Mouse (Mus musculus) forebrain, embryonic 15.5 days (tissue): Measurements from ENCODE around the gene Rassf7. TPM values are rescaled to one million over a fixed set of nuclear protein-coding genes. Genes with fewer than 3 reads are reported as not detected.

Experiments used
- ATAC-seq: fragments of 200-750 bp; cut with Nextera tagmentation; replicated peaks from 2 replicates; pipeline ENCODE4 v1.8.0; 2017; ENCODE audit warnings: mild to moderate bottlenecking, moderate TSS enrichment, moderate library complexity
- H3K27ac ChIP-seq: fragments of 300-500 bp; sonication (generic); replicated peaks from 2 replicates; pipeline ENCODE4 v1.5.1; 2015; ENCODE audit warnings: mild to moderate bottlenecking, inconsistent platforms
- H3K27me3 ChIP-seq: fragments of 300-500 bp; sonication (generic); 2 replicates; pipeline ENCODE4 v1.6.1; 2015; ENCODE audit warnings: inconsistent platforms
- H3K36me3 ChIP-seq: fragments of 300-500 bp; sonication (generic); 2 replicates; pipeline ENCODE4 v1.6.1; 2015; ENCODE audit warnings: mild to moderate bottlenecking, inconsistent platforms
- H3K4me1 ChIP-seq: fragments of 300-500 bp; sonication (generic); 2 replicates; pipeline ENCODE4 v1.6.1; 2015; ENCODE audit warnings: inconsistent platforms
- H3K4me2 ChIP-seq: fragments of 300-500 bp; sonication (generic); replicated peaks from 2 replicates; pipeline ENCODE4 v1.6.1; 2015; ENCODE audit warnings: mild to moderate bottlenecking, inconsistent platforms
- H3K4me3 ChIP-seq: fragments of 300-500 bp; sonication (generic); 2 replicates; pipeline ENCODE4 v1.5.1; 2015; ENCODE audit warnings: mild to moderate bottlenecking, inconsistent platforms
- H3K9ac ChIP-seq: fragments of 300-500 bp; sonication (generic); replicated peaks from 2 replicates; pipeline ENCODE4 v1.6.1; 2015; ENCODE audit warnings: mild to moderate bottlenecking, inconsistent platforms
- H3K9me3 ChIP-seq: fragments of 300-500 bp; sonication (generic); 2 replicates; pipeline ENCODE4 v1.6.1; 2016; ENCODE audit warnings: inconsistent platforms
- WGBS: fragments of 180-500 bp; shearing (Covaris S2); methylation state at CpG from one replicate; pipeline ENCODE4 v1.1.7; 2015; ENCODE audit warnings: mixed read lengths; 5-methylcytosine and 5-hydroxymethylcytosine counted together
- polyA plus RNA-seq: library from polyadenylated mRNA; unstranded; fragments of >200 nt; fragmentation: Nextera tagmentation; extraction: Ambion mirVana; gene quantifications from 2 replicates; pipeline ENCODE4 v1.2.1, GENCODE M21; 2015

Gene Rassf7
- polyA plus RNA-seq = 24.6 and 26.9 TPM in 2 replicates

DNA sequence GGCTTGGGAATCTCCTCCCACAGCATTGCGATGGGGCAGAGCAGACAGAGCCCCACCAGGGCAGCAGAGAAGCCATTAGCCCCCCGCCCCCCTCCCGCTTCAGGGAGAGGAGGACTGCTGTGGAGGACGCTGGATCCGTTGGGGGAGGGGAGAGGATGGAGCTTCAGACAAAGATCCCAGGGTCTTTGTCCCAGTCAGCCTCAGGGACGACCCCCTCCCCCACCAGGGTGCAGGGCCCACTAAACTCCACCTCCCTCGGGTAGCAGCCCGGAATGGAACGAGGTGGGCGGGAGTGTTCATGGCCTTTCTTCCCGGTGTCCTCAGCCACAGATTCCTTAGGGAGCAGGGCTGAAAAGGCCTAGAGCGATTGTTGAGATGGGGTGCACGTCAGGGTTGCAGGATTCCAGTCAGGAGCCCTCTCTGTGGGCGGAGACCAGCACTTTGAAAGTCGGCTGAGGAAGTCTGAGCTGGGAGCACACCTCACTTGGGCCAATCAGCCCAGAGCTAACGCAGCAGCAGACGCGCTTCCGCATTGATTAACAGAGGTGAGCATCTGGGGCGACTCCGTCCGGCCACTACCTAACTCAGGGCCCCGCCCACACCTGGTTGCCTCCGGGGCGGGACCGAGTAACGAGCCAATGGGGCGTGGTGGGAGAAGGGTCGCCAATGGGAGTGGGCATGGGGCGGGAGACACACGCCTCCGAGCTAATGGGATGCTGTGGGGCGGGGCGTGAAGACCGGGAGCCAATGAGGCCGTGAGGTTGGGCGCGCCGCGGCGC is at the start of gene Rassf7:
Rassf7 (plus strand) TSS at position 760 of the 779 bp plus-strand sequence.
- H3K36me3 ChIP-seq = no peaks in the 10 kb centered on the region; the same call in 1 of the 2 replicates
- peaks cover 19% of the 10 kb centered on the region for H3K4me1 ChIP-seq
- H3K4me3 ChIP-seq = peak within 1 kb of the TSS; percentile 87
- WGBS = under 1% methylated on average over 41 of the region's 41 CpGs
- peak within 1 kb of the TSS; percentile 68 for H3K9ac ChIP-seq
- no peaks in the 10 kb centered on the region for H3K27me3 ChIP-seq
- no peaks in the 10 kb centered on the region for H3K9me3 ChIP-seq
- ATAC-seq = peak; percentile 96
- peak within 1 kb of the TSS; percentile 72 for H3K27ac ChIP-seq
- H3K4me2 ChIP-seq = peak within 1 kb of the TSS; percentile 97

DNA sequence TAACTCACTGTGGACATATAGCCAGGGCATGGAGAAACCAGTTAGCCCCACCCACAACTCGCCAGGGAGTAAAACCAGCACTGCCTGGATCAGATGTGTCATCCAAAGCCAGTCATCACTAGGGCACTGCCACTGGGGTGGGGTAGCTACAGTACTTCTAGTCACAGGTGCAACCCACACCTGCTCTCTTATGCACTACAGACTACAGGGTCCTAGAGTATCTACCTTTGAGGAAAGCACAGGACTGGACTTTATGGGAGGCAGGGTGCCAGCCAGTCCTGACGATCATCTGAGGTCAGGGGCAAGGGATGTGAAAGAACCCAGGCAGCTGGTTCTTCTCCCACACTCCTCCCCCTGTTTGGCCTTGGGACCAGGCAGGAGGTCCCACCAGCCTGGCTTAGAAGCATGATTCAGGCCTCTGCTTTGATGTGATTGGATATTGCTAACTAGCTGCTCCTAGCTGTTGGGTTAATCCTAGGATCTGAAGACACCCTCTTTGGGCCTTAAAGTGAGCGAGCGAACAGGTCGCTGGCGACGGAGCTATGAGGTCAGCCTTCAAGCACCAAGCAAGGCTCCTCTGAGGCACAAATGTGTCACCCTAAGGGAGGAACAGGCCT is 47.7 kb upstream of the Rassf7 start:
- WGBS = 18% methylated on average over 7 of the region's 7 CpGs
- Histone ChIP-seq H3K9me3 (no peaks in the 10 kb centered on the region), H3K9ac (peak overlapping the region; percentile 37), H3K36me3 (no peaks in the 10 kb centered on the region), H3K27me3 (no peaks in the 10 kb centered on the region), H3K4me2 (peak overlapping the region; percentile 43), H3K27ac (no peak overlapping the region), H3K4me1 (peaks cover 19% of the 10 kb centered on the region), H3K4me3 (peak overlapping the region; percentile 34)
- ATAC-seq = no peak

DNA sequence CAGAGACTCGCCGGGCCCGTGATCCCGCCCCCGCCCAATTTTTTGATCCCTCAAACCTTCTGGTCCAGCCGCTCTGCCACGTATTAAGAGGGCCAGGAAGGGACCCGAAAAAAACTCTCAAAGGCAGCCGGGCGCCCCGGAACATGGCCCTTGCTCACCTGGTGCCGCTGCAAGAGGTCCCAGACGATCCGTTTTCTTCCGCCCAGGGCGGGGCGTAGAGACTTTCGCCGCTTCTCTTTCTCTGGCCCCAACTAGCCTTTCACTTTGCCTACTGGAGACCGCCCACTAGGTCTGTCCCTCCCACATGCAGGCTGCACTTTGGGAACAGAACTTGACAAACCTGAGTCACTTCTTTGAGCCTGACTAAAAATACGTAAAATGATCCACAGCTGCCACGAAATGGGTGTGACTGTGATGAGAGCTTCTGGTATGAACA is 47.1 kb upstream of the Rassf7 start:
- no peak for ATAC-seq
- peak overlapping the region; percentile 34 for H3K4me3 ChIP-seq
- 6% methylated on average over 22 of the region's 22 CpGs for WGBS

DNA sequence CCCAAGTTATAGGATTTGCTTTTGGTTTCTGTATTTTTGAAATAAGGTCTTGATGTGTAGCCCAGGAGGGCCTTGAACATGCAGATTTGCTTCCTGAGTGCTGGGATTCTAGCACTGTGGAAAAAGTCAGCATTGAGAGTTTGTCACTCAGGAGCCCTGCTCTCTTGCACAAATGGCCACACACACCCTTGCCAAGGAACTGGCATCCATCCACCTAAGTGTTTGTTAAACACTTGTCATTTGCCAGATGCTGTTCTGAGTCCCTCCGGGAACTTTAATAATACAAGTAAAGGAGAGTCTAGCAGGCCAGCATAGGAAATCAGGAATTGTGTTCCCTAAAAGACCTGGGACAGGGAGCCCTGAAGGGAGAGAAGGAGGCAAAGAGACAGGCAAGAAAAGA is 46.4 kb upstream of the Rassf7 start:
- H3K36me3 ChIP-seq = no peaks in the 10 kb centered on the region
- H3K9me3 ChIP-seq = no peaks in the 10 kb centered on the region
- 34% methylated on average over 1 of the region's 1 CpGs for WGBS
- H3K4me3 ChIP-seq = no peak overlapping the region
- no peak for ATAC-seq
- no peak overlapping the region for H3K27ac ChIP-seq
- no peaks in the 10 kb centered on the region for H3K27me3 ChIP-seq
- no peak overlapping the region for H3K4me2 ChIP-seq
- H3K4me1 ChIP-seq = peaks cover 25% of the 10 kb centered on the region
- H3K9ac ChIP-seq = no peak overlapping the region

More for the DNA sequence above, 47.1 kb upstream of the Rassf7 start:
- peak overlapping the region; percentile 43 for H3K4me2 ChIP-seq
- H3K9me3 ChIP-seq = no peaks in the 10 kb centered on the region
- H3K27ac ChIP-seq = no peak overlapping the region
- H3K4me1 ChIP-seq = peaks cover 25% of the 10 kb centered on the region
- H3K27me3 ChIP-seq = no peaks in the 10 kb centered on the region
- no peaks in the 10 kb centered on the region for H3K36me3 ChIP-seq
- peak overlapping the region; percentile 37 for H3K9ac ChIP-seq

DNA sequence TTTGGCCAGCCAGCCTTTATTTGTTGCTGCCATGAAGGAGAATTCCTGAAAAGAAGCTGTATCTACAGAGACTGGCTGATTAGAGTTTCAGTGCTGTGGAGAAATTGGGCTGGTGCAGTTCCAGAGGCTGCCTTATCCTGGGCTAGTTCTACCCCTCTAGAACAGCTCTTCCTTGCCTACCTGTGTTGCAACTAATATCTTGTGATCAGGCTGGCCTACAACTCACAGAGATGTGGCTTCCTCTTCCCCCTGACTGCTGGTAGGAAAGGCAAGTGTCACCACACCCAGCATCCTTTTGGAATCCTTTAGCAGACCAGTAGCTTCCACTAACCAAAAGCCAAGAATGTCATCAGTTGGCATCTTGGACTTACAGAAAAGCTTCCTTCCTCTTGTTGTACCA is 45.8 kb upstream of the Rassf7 start:
- Histone ChIP-seq H3K4me2 (no peak overlapping the region), H3K36me3 (no peaks in the 10 kb centered on the region), H3K27me3 (no peaks in the 10 kb centered on the region), H3K27ac (no peak overlapping the region), H3K9me3 (no peaks in the 10 kb centered on the region), H3K4me1 (peaks cover 25% of the 10 kb centered on the region), H3K9ac (no peak overlapping the region), H3K4me3 (no peak overlapping the region)
- no peak for ATAC-seq

DNA sequence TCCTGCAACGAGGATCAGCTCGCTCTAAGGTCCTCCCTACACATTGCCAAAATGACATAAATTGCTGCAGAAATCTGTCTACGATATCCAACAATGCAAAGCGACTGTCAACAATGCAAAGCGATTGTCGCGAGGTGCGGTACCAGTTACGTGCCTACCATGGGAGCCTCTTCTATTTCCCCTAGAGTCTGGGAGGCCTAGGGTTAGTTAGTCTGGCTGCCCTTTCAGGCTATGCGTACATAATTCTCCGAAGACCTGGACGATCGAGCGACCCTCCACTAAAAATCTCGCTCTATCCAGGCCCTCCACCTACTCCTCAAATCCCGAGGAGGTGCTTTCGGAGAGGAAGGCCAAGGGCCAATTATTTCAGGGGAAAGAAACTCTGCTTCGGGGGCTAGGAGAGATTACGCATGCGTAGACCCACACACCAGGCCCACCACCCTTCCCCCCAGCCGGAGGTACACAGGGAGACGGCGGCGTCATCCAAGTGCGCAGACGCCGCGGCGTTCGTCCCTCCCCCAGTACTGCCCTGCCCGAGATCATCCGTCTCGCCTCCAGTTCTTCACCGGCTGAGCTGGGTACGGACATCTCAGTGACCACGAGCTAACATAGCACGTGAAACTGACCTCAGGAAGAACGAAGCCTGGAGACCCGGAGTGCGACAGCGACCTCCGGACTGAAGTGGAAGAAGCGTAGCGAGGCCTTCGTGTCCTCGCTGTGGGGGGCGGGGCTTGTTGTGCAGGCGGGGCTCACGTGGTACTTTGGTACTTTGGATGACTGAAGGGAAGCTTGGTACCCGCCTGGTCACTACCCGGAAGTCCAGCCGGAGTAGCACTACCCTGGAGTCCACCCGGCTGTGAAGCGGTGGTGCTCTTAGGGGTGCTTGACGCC is 43.3 kb upstream of the Rassf7 start, which contains the start of gene Rnh1:
Rnh1 (minus strand) TSS at position 742 of the 891 bp plus-strand sequence.
- WGBS = 3% methylated on average over 55 of the region's 55 CpGs
- Histone ChIP-seq H3K4me2 (peak within 1 kb of the TSS; percentile 79), H3K27ac (peak within 1 kb of the TSS; percentile 95), H3K9ac (peak within 1 kb of the TSS; percentile 72), H3K36me3 (no peaks in the 10 kb centered on the region), H3K9me3 (no peaks in the 10 kb centered on the region), H3K4me1 (peaks cover 25% of the 10 kb centered on the region), H3K4me3 (peak within 1 kb of the TSS; percentile 63), H3K27me3 (no peaks in the 10 kb centered on the region)
- ATAC-seq = peak; percentile 98

DNA sequence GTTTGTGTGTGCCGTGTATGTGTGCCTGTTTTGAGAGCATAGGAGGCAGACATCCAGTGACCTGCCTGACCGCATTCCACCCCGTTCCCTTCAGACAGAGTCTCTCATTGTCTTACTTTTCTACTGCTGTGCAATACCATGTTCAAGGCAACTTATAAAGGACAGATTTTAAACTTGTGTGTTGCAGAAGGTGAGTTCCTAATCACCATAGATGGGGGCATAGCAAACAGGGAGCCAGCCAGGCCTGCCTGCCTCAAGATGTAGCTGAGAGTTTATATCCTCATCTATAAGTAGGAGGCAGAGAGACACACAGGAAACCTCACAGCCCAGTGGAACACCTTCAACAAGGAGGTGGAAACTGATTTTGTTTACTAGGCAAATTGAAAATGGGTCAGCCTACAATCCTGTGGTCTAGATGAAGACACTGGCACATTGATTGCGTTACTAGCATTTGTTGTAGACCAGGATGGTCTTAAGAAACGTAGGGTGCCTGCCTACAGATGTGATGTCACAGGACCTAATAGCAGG is 42.3 kb upstream of the Rassf7 start:
- H3K4me2 ChIP-seq = peak overlapping the region; percentile 79
- WGBS = 88% methylated on average over 5 of the region's 5 CpGs

DNA sequence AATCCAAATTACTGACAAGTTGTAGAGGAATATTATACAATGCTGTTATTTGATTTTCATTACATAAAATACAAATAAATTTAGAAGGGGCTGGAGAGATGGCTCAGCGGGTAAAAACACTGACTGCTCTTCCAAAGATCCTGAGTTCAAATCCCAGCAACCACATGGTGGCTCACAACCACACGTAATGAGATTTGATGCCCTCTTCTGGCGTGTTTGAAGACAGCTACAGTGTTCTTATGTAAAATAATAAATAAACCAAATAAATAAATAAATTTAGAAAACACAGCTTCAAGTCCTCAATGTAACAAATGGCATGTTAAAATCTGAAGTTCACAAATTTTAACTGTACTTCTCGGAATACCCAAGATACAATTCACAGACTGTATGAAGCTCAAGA is 40.6 kb upstream of the Rassf7 start:
- Histone ChIP-seq H3K27me3 (no peaks in the 10 kb centered on the region), H3K4me1 (peaks cover 8% of the 10 kb centered on the region), H3K9ac (no peak overlapping the region), H3K4me2 (no peak overlapping the region), H3K36me3 (no peaks in the 10 kb centered on the region), H3K4me3 (no peak overlapping the region), H3K27ac (no peak overlapping the region), H3K9me3 (no peaks in the 10 kb centered on the region)
- 95% methylated on average over 4 of the region's 4 CpGs for WGBS
- ATAC-seq = no peak

More for the DNA sequence above, 42.3 kb upstream of the Rassf7 start:
- Histone ChIP-seq H3K9ac (peak overlapping the region; percentile 72), H3K36me3 (no peaks in the 10 kb centered on the region), H3K27me3 (no peaks in the 10 kb centered on the region), H3K9me3 (no peaks in the 10 kb centered on the region), H3K4me3 (peak overlapping the region; percentile 63), H3K4me1 (peaks cover 19% of the 10 kb centered on the region), H3K27ac (peak overlapping the region; percentile 95)
- no peak for ATAC-seq

DNA sequence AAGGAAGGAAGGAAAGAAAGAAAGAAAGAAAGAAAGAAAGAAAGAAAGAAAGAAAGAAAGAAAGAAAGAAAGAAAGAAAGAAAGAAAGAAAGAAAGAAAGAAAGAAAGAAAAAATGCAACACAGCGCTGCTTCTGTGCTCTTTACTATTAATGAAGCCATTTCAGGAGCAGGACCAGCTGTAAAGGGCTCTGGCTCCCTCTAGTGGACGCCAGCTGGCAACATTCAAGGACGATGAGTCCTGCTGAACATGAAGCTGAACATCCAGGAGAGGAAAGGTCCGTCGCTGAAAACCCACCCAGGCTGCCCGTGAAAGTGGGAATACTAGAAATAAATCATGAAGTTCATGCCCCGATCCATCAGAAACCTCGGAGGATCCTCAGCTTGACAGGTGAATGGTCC is 39.5 kb upstream of the Rassf7 start:
- Histone ChIP-seq H3K36me3 (no peaks in the 10 kb centered on the region), H3K4me2 (0 out of 2 replicates have a peak overlapping the region, but pooled peaks have one; percentile 11), H3K27ac (no peak overlapping the region), H3K9ac (no peak overlapping the region; the same call in 1 of the 2 replicates), H3K4me3 (no peak overlapping the region), H3K4me1 (peaks cover 8% of the 10 kb centered on the region), H3K9me3 (no peaks in the 10 kb centered on the region), H3K27me3 (no peaks in the 10 kb centered on the region)
- ATAC-seq = no peak
- under 1% methylated on average over 8 of the region's 8 CpGs for WGBS

DNA sequence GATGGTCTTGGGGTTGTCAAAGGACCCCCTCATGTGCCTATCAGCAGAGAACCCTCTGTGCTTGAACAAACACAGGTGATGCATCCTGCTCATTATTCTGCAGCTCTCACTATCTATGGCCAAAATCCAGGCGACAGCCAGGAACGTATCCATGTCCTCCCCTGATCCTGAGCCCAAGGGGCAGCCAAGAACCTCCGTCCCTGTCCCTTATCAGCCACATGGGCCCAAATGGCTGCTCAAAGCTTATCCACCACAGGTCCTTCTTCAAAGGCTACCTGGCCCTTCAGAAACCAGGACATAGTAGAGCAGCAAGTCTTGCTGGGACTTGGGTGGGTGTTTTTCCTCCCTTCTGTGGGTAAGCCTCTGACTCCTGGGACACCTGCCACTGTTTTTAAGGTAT is 27.5 kb upstream of the Rassf7 start:
- no peaks in the 10 kb centered on the region for H3K9me3 ChIP-seq
- peaks cover 15% of the 10 kb centered on the region for H3K4me1 ChIP-seq
- no peak for ATAC-seq
- WGBS = 90% methylated on average over 3 of the region's 3 CpGs
- H3K4me2 ChIP-seq = no peak overlapping the region
- no peak overlapping the region for H3K9ac ChIP-seq
- peaks cover 29% of the 10 kb centered on the region for H3K36me3 ChIP-seq
- no peak overlapping the region for H3K27ac ChIP-seq
- H3K27me3 ChIP-seq = no peaks in the 10 kb centered on the region
- H3K4me3 ChIP-seq = no peak overlapping the region

DNA sequence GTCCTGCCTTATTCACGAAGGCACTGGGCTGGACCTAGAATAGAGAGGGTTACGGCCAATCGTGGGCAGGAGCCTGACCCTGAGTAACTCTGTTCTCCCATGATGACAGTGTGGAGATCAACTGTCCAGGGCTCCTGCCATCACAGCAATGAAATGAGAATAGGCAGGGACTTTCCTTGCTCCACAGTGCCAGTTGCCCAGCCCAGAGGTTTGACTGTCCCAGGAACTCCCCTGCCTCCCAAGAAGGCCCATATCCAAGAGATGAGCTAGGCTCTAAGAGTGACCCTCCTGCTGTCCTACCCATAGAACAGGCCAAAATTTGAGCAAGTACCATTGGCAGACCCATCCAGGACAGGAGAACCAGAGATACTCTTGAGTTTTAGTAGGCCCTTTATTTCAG is 26.9 kb upstream of the Rassf7 start:
- Histone ChIP-seq H3K9me3 (no peaks in the 10 kb centered on the region), H3K4me3 (no peak overlapping the region), H3K36me3 (peaks cover 29% of the 10 kb centered on the region), H3K27me3 (no peaks in the 10 kb centered on the region), H3K27ac (no peak overlapping the region), H3K9ac (no peak overlapping the region), H3K4me2 (no peak overlapping the region), H3K4me1 (peaks cover 16% of the 10 kb centered on the region)
- ATAC-seq = no peak
- 91% methylated on average over 3 of the region's 3 CpGs for WGBS
